Mouse (Mus musculus): ENCODE data around the gene Fam19a4. TPM values are rescaled to one million over a fixed set of nuclear protein-coding genes. Genes with fewer than 3 reads are reported as not detected.
A peak's percentile ranks its signal among the peaks of the same experiment; 100 is the strongest.
"Not testable (repeated sequence)": the region's sequence is repeated elsewhere in the genome, so short reads cannot be mapped to it uniquely, and the experiment has no call there.

Gene Fam19a4
- total and polyA plus RNA-seq, 2 experiments from 2014 or later: not detected

DNA sequence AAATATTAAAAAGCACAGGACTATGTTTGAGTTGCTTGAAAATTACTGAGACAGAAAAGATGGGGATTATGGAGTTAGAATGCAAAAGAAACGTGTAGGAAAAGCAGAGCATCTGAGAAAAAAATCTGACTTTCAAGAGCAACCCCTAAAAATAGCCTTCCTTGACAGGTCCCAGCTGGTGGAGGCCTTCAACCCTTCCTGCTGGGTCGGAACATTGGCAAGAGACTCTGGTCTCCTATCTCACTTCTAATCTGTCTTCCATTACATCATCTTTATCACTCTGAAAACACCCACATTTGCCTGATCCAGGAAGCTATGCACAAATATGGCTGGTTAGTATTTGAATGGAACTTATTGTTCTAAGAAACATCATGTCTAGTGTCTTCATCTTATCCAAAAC is 115.4 kb downstream of the Fam19a4 start:
- no peak overlapping the region for H3K27ac ChIP-seq (ENCODE audit: low read depth)
- H3K9ac ChIP-seq (replicated peaks; ENCODE audit: low read depth, low read length): no peak overlapping the region
- no peaks in the 10 kb centered on the region for H3K36me3 ChIP-seq (replicated peaks; ENCODE audit: control insufficient read depth, insufficient read depth, low read length)
- TF ChIP-seq EP300 (IDR thresholded peaks at IDR 0.05; ENCODE audit: low read depth) (no peak), CTCF (IDR thresholded peaks at IDR 0.05; ENCODE audit: low read depth) (no peak)
- 3% methylated on average over 2 of the region's 2 CpGs for WGBS
- no peaks in the 10 kb centered on the region for H3K9me3 ChIP-seq (replicated peaks; ENCODE audit: control insufficient read depth, low read length)
- no peaks in the 10 kb centered on the region for H3K4me1 ChIP-seq (ENCODE audit: control insufficient read depth, insufficient read depth)
- no peak overlapping the region for H3K4me2 ChIP-seq (ENCODE audit: low read depth, low read length)
- no peak overlapping the region for H3K4me3 ChIP-seq (ENCODE audit: low read depth, low read length)
- no peaks in the 10 kb centered on the region for H3K27me3 ChIP-seq (ENCODE audit: control insufficient read depth, insufficient read depth, low read length)
- ATAC-seq (ENCODE audit: insufficient read depth, low read depth) (no peak), DNase-seq (ENCODE audit: low spot score) (no peak)

DNA sequence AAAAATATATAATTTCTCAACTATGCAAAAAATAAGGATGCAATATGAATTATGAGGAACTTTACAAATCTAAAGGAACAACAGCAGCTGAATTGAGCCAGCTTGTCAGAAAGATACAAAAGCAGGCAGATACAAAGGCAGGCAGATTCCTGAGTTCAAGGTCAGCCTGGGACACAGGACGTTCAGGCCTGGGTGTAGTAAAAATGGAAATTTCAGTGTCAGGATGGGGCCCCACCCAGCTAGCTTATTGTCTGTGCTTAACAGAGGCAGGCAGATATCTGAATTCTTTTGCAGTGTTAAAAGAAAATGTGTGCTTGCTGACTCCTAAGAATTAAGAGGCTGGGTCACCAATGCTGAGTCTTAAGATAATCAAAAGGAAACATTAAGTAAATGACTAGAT is 124.4 kb downstream of the Fam19a4 start:
- H3K4me3 ChIP-seq (ENCODE audit: low read depth, low read length): no peak overlapping the region
- H3K9me3 ChIP-seq (replicated peaks; ENCODE audit: control insufficient read depth, low read length): no peaks in the 10 kb centered on the region
- H3K27ac ChIP-seq (ENCODE audit: low read depth): no peak overlapping the region
- no peak overlapping the region for H3K4me2 ChIP-seq (ENCODE audit: low read depth, low read length)
- H3K27me3 ChIP-seq (ENCODE audit: control insufficient read depth, insufficient read depth, low read length): no peaks in the 10 kb centered on the region
- TF ChIP-seq CTCF (IDR thresholded peaks at IDR 0.05; ENCODE audit: low read depth) (no peak), EP300 (IDR thresholded peaks at IDR 0.05; ENCODE audit: low read depth) (no peak)
- no peaks in the 10 kb centered on the region for H3K4me1 ChIP-seq (ENCODE audit: control insufficient read depth, insufficient read depth)
- DNase-seq (ENCODE audit: low spot score) (no peak), ATAC-seq (ENCODE audit: insufficient read depth, low read depth) (no peak)
- 29% methylated on average over 1 of the region's 1 CpGs for WGBS
- H3K9ac ChIP-seq (replicated peaks; ENCODE audit: low read depth, low read length): no peak overlapping the region
- H3K36me3 ChIP-seq (replicated peaks; ENCODE audit: control insufficient read depth, insufficient read depth, low read length): no peaks in the 10 kb centered on the region

DNA sequence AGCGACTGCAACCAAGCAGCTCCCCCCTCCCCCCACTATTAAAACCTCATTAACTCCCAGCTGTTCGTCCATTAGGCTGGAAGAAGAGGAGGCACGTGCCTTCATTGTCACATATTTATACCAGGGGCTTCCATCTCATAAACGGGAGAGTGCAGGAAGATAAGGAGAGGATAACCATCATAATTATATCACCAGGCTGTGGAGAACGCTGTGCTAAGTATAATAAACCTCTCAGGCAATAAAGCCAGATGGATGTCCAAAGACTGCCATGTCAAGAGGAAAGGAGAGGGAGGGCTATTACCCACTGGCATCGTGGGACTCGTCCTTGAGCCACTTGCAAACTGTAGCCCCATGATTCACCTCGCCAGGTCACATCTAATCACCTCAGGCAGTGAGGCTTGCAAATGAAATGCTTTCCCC is 151.1 kb downstream of the Fam19a4 start:
- no peaks in the 10 kb centered on the region for H3K27me3 ChIP-seq (ENCODE audit: control insufficient read depth, insufficient read depth, low read length)
- no peaks in the 10 kb centered on the region for H3K9me3 ChIP-seq (replicated peaks; ENCODE audit: control insufficient read depth, low read length)
- H3K4me2 ChIP-seq (ENCODE audit: low read depth, low read length): no peak overlapping the region
- no peaks in the 10 kb centered on the region for H3K4me1 ChIP-seq (ENCODE audit: control insufficient read depth, insufficient read depth)
- H3K36me3 ChIP-seq (replicated peaks; ENCODE audit: control insufficient read depth, insufficient read depth, low read length): no peaks in the 10 kb centered on the region
- DNase-seq (ENCODE audit: low spot score) (no peak), ATAC-seq (ENCODE audit: insufficient read depth, low read depth) (no peak)
- no peak overlapping the region for H3K4me3 ChIP-seq (ENCODE audit: low read depth, low read length)
- TF ChIP-seq EP300 (IDR thresholded peaks at IDR 0.05; ENCODE audit: low read depth) (no peak), CTCF (IDR thresholded peaks at IDR 0.05; ENCODE audit: low read depth) (no peak)
- no peak overlapping the region for H3K9ac ChIP-seq (replicated peaks; ENCODE audit: low read depth, low read length)
- H3K27ac ChIP-seq (ENCODE audit: low read depth): no peak overlapping the region
- 64% methylated on average over 8 of the region's 8 CpGs for WGBS

DNA sequence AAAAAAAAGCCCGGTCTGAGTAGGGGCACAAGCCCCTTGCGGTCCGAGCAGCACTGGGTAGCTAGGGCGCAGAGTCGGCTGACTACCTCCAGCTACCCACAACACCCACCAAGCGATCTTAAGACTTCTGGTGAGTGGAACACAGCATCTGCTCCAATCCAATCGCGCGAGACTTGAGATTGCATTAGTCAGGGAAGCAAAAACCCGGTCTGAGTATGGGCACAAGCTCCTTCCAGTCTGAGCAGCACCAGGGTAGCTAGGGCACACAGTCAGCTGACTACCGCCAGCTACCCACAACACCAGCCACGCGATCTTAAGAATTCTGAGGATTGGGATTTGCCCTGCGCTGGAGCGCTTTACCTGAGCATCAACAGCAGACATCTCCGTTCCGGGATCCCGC is 183.1 kb downstream of the Fam19a4 start:
- not testable (repeated sequence) for H3K9ac ChIP-seq (replicated peaks; ENCODE audit: low read depth, low read length); H3K36me3 ChIP-seq (replicated peaks; ENCODE audit: control insufficient read depth, insufficient read depth, low read length); H3K27me3 ChIP-seq (ENCODE audit: control insufficient read depth, insufficient read depth, low read length); H3K4me2 ChIP-seq (ENCODE audit: low read depth, low read length); ATAC-seq (ENCODE audit: insufficient read depth, low read depth); H3K9me3 ChIP-seq (replicated peaks; ENCODE audit: control insufficient read depth, low read length); H3K4me1 ChIP-seq (ENCODE audit: control insufficient read depth, insufficient read depth); H3K4me3 ChIP-seq (ENCODE audit: low read depth, low read length); DNase-seq (ENCODE audit: low spot score); H3K27ac ChIP-seq (ENCODE audit: low read depth)
- WGBS: 87% methylated on average over 18 of the region's 18 CpGs

DNA sequence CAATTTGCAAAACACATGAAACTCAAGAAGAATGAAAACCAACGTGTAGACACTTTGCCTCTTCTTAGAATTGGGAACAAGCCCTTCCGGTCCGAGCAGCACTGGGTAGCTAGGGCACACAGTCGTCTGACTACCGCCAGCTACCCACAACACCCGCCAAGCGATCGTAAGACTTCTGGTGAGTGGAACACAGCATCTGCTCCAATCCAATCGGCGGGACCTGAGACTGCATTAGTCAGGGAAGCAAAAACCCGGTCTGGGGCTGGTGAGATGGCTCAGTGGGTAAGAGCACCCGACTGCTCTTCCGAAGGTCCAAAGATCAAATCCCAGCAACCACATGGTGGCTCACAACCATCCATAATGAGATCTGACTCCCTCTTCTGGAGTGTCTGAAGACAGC is 183.6 kb downstream of the Fam19a4 start:
- H3K27me3 ChIP-seq (ENCODE audit: control insufficient read depth, insufficient read depth, low read length); H3K4me2 ChIP-seq (ENCODE audit: low read depth, low read length); ATAC-seq (ENCODE audit: insufficient read depth, low read depth); H3K9ac ChIP-seq (replicated peaks; ENCODE audit: low read depth, low read length); H3K9me3 ChIP-seq (replicated peaks; ENCODE audit: control insufficient read depth, low read length); DNase-seq (ENCODE audit: low spot score); H3K36me3 ChIP-seq (replicated peaks; ENCODE audit: control insufficient read depth, insufficient read depth, low read length); H3K4me3 ChIP-seq (ENCODE audit: low read depth, low read length); H3K4me1 ChIP-seq (ENCODE audit: control insufficient read depth, insufficient read depth); H3K27ac ChIP-seq (ENCODE audit: low read depth): not testable (repeated sequence)
- 81% methylated on average over 13 of the region's 13 CpGs for WGBS

DNA sequence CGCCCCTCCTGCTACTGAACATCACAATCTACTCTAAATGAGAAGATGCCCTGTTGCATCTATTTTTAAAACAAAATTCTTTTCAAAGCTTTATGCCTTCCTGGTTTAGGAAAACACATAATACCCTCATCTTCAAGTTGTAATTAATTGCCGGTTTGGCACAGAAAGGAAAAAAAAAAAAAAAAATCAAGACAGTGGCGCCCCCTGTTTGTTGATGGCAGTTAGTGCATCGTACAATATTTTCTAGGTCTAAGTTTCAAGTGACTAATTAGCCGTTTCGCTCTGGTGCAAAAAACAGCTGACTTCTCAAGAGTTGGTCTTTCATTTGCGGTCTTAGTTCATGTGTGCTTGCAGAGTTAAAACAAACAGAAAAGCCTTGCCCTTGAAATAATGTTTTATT is 207.1 kb downstream of the Fam19a4 start:
- Histone ChIP-seq H3K27ac (ENCODE audit: low read depth) (no peak overlapping the region), H3K36me3 (replicated peaks; ENCODE audit: control insufficient read depth, insufficient read depth, low read length) (no peaks in the 10 kb centered on the region), H3K4me2 (ENCODE audit: low read depth, low read length) (0 out of 2 replicates have a peak overlapping the region, but pooled peaks have one; percentile 16), H3K4me3 (ENCODE audit: low read depth, low read length) (no peak overlapping the region), H3K9ac (replicated peaks; ENCODE audit: low read depth, low read length) (no peak overlapping the region), H3K9me3 (replicated peaks; ENCODE audit: control insufficient read depth, low read length) (no peaks in the 10 kb centered on the region), H3K4me1 (ENCODE audit: control insufficient read depth, insufficient read depth) (no peaks in the 10 kb centered on the region), H3K27me3 (ENCODE audit: control insufficient read depth, insufficient read depth, low read length) (no peaks in the 10 kb centered on the region)
- ATAC-seq (ENCODE audit: insufficient read depth, low read depth): no peak
- WGBS: 68% methylated on average over 7 of the region's 7 CpGs
- no peak for DNase-seq (ENCODE audit: low spot score)
- no peak for TF ChIP-seq EP300 (IDR thresholded peaks at IDR 0.05; ENCODE audit: low read depth)
- no peak for TF ChIP-seq CTCF (IDR thresholded peaks at IDR 0.05; ENCODE audit: low read depth)

All from heart, postnatal 0 days (tissue).